Mouse (Mus musculus) adrenal gland, postnatal 4 days (tissue): Measurements from ENCODE around the gene Camk1d. TPM values are rescaled to one million over a fixed set of nuclear protein-coding genes. Genes with fewer than 3 reads are reported as not detected.
"Not testable (repeated sequence)": the region's sequence is repeated elsewhere in the genome, so short reads cannot be mapped to it uniquely, and the experiment has no call there.

Experiments used
- DNase-seq, 2 experiments: peaks; one replicate each; pipeline ENCODE4 v3.0.0; 2021 to 2022; ENCODE audit warnings: low spot score in 2 of 2, mixed read lengths in 2 of 2
- total RNA-seq, 2 experiments: library from RNA; stranded (reverse); gene quantifications; 2 replicates each; pipeline ENCODE4 v1.2.3; 2021

The Camk1d gene
- total RNA-seq, 2 experiments from 2014 or later = 10.7 to 11.3 TPM

DNA sequence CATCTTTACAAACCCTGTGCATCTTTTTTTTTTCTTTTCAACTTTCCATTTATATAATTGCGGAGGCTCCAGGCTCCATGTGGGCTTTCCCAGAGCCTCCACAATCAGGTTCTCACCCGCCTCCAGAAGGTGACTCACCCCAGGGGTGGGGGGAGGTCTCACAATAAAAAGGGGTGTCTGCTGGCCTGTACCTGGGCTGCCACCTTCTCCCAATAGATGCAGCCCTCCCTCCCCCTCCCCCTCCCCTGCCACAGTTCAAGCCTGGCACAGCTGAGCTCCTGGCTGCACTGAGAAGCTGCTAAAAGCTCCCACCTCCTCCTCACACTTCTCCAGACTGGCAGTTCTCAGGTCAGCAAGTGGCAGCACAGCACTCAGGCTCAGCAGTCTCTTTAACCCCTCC lies 302.5 kb downstream of the Camk1d start:
- DNase-seq = no peak

DNA sequence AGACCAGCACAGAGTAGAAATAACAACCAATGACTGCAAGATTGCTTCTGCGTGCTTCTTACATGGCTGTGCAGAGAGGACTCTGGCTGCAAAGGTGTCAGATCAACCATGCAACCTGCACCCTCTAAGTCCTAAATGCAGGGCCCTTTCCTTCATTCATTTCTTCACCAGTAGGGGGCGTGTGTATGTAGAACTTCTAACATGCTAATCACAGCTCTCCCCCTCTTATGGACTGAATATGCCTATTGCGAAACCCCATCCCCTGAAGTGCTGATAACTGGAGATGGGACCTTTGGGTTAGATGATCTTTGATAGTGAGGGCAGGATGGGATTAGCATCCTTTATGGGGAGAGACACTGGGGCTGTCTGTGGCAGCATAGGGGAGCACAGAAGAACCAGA lies 310.5 kb downstream of the Camk1d start:
- DNase-seq = no peak

DNA sequence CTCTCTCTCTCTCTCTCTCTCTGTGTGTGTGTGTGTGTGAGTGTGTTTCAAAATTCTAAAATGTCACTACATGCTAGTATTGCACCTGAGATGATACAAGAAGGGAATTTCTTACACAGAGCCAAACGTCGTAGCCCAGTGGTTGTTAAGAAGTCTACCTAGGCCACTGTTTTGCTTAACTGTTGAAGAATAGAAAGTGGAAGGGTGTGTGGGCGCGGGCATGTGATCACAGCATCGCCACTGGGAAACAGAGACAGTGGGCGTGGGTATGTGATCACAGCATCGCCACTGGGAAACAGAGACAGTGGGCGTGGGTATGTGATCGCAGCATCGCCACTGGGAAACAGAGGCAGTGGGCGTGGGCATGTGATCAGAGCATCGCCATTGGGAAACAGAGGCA lies 312.3 kb downstream of the Camk1d start:
- no peak for DNase-seq

DNA sequence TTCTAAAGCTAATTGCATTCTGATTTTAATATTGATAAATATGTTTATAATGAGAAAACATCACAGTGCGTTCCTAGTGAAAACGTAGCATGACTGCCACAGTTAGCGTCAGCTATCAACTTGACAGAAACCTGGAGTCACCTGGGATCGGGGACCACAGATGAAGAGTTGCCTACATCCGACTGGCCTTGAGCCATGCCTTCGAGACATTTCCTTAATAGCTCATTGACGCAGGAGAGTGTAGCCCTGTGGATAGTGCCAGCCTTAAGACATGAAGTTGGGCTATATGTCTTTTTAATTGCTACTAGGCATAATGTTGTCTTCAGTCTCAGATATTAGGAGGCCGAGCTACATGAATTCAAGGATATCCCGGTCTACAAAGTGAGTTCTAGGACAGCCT lies 315.8 kb downstream of the Camk1d start:
- DNase-seq = no peak

DNA sequence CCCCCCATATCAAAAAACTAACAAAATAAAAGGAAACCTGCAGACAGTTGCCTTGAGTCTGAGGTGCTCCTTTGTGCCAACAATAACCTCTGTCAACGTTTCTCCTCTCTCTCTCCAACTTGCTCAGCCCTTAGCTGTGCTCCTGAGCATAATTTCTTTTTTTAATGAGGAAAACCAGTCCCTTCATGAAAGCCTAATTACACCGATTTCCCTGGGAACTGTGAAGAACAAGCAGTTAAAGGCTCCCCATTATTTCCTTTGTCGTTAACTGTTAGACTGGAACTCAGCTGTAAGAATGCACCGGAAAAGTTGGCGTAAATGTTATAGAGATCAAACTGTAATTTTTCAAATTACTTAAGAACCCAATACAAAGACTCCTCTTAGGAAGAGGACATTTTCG lies 316.3 kb downstream of the Camk1d start:
- DNase-seq = no peak

DNA sequence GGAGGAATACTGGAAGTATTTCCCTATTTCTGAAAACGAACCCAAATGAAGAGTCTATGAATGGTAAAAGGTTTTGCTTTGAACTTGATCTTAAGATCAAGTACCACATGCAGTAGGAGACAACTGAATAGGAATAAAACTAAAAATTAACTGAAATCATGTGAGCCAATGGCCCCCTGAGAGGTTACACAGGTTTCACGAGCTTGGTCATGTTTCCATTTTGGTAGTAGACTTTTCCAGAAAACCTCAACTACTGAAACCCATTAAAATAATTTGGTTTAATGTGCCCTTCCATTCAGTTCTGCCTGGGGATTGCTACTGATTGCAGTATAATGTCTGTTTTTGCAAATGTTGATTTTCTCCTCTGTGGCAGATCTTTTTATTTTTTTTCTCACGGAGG lies 316.8 kb downstream of the Camk1d start:
- DNase-seq = no peak

DNA sequence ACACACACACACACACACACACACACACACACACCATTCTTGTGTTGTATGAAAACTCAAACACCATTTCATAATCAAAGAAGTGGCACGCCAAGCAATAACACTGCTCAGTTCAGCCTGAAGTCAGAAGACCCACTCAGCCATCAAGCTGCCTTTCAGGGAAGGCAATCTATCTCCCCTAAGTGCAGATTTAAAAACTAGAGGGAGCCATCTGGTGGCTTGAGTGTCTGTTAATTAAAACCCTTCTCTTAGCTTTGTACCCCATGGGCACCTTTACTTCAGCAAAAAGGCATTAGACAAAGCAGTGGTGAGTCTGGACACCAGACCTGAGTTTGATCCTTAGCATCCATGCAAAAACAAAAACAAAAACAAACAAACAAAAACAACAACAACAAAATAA lies 317.9 kb downstream of the Camk1d start:
- no peak for DNase-seq

DNA sequence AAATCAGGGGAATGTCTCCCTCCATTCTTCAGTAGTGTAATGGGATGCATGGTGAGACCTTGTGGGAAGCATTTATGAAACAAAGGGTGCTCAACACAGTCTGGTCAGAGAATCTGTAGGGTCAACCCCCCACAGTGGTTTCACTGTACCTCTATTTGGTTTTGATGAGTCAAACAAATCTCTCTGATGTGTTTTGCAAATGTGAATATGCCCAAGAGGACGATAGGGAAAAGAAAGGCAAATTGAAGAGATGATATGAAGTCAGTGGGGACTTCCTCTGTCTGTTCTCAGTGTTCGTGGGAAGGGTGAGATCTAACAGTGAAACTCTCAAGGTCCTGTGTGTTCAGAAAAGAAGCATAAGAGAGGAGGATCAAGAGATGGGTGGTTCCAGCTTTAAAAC lies 318.4 kb downstream of the Camk1d start:
- DNase-seq = no peak

DNA sequence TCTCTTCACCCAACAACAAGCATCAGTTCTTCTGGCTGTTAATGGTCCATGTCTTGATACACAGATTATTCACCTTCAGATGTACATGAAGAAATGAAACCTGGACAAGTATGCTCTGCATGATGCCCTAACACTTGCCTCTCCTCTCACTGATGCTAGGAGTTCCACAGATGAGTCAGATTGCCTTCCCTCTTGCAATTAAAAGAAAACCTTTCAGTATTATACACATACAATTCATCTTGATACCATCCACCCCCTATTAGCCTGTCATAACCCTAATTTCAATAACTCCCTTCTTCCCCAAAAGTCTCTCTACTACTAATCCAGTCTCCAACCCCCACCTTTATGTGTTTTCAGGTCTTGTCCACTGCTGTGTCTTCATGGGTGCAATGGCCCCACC lies 321.4 kb downstream of the Camk1d start:
- no peak for DNase-seq

DNA sequence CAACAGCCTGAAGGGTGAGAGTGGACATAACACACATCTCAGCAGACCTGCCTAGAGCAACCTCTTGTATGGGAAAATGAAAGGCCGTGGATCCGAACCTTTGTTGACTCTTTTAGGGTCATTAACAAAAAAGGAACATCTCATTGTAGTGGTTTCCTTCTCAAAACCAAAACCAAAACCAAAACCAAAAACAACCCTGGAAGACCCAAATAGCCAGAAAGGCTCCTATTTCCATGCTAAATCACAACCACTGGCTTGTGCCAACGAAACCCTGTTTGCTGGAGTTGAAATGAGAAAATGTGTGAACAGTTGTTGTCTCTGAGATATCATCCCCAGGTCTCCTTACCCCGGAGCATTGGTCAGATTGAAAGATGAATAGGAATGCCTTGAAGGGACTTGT lies 321.8 kb downstream of the Camk1d start:
- DNase-seq = no peak

DNA sequence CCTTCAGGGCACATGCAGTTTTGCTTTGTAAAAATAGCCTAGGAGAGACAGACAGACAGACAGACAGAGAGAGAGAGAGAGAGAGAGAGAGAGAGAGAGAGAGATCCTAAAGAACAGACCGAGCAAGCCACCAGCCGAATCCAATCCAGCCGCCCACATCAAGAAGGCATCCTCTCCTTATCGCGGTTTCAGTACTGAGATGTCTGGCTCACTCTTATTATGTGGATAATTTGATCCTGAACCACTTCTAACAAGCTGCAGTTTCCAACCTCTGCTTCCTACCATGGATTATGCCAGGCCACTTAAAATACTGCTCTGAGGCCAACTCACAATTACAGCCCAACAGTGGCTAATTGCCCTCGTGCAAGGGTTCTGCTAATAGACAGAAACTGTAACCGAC lies 325.9 kb downstream of the Camk1d start:
- DNase-seq = no peak

DNA sequence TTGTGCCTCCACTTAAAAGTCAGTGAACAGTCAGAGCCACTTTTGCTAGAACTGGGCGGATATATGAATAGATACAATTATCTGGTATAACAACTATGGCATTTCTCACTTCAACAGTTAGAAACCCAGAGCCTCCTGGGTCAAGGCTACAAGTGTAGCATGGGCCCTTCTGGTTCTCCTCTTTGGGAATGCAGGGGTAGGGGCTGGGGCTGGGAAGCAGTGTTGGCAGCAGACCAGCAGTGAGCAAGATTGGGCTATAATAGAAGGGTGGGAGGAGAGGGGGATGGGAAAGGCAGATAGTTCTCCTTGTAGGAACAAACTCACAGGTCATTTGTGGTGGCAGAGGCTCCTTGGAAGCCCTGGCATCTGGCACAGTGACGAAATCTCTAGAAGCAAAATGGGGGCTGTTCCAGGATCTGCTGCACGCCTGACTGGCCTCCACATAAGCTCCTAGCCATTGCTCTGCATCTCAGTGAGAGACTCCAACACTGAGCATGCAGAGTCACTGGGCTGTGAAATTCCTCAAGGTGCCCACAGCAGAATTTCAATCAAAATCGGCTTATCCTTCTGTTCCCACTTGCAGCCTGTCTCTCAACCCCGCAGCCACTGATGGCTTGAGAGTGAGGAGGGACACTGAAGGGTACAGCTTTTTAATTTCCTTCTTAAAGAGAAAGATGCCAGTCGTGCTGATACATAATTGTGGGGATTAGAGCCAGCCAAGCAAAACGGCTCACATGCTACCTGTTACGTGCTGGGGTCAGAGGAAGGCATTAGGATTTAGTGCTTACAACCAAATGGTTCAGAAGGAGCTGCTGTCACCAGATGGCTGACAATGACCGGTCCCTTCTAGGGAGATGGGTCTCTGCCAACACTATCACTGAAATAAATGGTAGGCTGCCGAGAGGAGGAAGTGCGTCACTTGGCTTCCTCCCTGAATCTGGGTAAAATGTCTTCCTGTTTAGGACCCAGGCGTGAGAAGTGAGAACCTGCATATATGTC lies 332.3 kb downstream of the Camk1d start:
- no peak for DNase-seq

DNA sequence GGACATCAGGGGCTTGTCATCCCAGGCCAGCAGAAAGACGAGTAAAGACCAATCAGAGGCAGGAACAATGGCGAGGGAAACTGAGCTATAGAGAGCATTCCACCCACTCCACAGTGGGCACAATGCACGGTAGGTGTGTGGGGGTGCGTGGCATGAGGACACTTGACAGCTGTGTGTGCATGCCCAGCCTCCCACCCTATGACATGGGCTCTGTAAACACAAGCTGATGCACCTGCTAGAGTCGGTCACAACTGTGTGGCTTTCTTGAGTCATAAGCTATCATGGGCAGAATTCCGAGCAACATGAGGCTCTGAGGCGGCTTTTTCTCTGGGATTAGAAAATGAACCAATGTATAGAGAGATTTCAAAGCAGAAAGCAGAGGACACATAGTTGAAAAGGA lies 333.3 kb downstream of the Camk1d start:
- DNase-seq = no peak

DNA sequence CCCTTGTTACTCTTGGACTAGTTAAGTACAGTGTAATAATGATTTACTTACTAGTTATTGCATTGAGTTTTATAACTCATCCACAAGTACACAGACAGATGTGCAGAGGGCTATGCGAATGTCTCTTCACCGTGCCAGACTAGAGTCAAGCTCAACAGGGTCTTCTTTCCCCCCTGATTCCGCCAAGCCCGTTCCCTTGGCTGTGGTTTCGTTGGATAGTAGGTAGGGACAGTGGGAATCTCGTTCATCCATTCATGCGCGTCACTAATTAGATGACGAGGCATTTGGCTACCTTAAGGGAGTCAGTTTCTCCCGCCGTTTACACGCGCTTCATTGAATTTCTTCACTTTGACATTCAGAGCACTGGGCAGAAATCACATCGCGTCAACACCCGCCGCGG lies 335.4 kb downstream of the Camk1d start:
- not testable (repeated sequence) for DNase-seq

DNA sequence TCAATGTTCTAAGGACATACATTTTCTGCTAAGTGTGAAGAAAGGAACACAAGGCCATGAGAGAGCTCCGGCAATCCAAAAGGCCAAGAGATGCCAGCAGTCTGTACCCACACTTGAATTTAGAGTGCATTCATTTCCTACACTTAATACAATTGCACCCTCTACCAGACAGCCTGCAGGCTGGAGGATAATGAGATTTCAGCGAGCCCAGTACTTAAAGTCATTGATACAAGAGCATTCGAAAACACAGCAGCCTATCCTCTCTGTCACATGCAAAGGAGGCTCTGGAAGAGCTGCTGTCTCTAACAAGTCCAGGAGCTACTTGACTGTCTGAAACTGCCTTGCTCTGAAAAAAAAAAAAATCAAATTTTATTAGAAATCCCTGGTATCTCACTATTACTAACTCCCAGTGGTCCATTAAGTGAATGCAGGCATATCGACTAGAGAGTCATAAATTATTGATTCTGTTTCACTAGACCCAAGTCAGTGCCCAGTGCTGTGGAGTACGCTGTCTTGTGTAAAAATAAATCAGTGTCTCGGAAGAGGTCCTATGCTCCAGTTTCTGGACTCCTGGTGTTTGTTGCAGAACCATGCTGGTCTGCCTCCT lies 336.1 kb downstream of the Camk1d start:
- no peak for DNase-seq

DNA sequence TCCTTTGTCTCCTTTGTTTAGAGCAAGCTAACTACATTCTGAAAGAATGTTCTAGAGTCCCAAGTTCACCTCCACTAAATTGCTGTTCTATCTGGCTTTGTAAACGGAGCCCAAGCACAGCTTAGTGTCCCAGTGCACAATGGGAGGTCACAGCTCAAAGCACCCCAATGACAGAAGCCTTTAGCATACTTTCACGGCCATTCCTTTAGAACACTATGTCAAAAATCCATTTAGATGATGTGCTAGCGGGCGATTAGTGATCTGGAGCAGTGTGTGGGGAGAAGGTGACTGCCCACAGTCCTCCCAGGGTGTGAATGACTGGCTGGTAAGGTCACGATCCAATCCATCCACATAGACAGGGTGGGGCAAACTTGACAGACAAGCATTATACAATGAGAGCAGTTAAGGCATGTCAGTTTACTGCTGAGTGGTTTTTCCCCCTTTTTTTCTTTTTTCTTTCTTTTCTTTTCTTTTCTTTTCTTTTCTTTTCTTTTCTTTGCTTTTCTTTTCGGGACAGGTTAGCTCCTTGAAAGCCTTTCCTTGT lies 341.4 kb downstream of the Camk1d start:
- DNase-seq = no peak

DNA sequence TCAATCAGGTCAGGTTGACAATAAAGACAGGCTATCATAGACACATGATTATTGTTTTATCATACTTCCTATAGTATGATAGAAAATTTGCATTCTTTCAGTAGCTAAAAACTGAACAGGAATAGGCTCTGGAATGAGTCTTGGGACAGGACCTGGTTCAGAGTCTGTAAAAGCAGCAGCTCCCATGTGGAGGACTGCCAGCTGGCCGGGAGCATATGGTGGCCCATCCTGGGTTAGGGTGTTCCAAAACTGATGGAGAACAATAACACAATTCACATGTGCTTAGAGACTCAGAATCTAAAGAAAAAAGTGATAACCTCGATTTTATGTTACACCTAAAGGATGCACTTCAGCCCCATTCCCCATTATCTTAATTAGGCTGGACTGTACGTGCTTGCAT lies 343.0 kb downstream of the Camk1d start:
- no peak for DNase-seq

DNA sequence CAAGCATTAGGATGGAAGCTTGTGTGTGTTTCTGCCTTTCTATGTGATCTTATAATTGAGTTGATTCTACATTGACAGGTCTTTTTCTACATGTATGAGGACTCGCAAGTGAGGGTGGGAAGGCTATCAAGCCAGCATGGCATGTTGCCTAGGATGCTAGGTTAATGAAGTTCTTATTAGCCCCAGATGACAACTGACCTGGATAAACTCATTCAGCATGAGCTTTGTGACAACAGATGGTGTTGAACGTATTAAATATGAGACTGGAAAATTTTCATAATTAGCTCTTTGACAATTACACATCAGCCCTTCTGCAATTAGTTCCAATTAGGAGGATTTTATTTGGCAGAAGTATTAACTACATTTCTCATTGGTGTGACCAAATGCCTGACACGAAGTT lies 343.7 kb downstream of the Camk1d start:
- no peak for DNase-seq

DNA sequence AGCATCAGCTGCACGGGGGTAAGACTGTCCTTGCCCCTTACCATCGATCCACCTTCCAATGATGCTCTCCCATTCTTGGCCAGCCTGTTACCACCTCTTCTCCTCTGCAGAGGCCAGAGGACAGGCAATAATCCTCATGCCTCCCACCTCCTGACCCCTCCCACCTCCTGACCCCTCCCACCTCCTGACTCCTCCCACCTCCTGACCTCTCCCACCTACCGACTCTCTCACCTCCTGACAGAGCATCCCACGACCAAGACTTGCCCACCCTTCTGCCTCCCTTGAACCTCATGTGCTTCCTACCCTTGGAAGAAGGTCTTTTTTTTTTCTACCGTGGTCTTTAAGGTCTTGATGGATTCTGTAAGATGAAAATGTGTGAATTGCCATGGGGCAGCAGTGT lies 350.5 kb downstream of the Camk1d start:
- no peak for DNase-seq

DNA sequence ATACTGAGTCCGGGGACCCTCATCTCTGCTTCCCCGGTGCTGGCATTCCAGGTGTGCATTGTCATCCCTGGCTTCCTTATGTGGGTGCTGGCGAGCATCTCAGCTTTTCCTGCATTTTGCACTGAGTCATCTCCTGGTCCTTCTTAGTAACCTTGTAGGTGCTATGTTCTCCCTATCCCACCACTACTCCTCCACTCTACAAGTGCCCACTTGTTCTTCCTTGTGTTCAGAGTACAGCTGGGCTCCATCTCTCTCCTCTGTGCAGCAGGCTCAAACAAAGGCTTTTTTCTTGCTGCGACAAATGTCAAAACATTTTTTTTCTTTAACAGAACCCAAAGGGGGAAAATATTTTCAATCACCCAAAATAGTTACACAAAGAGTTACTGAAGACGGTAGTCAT lies 356.3 kb downstream of the Camk1d start:
- no peak for DNase-seq

DNA sequence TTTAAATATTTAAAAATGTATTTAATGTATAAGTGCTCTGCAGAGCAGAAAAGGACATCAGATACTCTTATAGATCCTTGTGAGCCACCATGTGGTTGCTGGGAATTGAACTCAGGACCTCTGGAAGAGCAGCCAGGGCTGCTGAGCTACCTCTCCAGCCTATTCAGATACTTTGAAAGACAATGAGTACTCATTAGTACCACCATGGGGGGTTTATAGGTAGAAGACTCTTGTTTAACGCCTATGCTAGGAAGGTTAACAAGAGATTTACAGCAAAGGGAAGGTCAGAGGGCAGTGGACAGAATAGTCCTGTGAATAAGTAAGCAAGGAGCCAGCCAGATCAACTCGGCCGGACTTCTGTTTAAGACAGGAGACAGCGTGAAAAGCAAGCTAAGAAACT lies 357.3 kb downstream of the Camk1d start:
- DNase-seq = no peak

DNA sequence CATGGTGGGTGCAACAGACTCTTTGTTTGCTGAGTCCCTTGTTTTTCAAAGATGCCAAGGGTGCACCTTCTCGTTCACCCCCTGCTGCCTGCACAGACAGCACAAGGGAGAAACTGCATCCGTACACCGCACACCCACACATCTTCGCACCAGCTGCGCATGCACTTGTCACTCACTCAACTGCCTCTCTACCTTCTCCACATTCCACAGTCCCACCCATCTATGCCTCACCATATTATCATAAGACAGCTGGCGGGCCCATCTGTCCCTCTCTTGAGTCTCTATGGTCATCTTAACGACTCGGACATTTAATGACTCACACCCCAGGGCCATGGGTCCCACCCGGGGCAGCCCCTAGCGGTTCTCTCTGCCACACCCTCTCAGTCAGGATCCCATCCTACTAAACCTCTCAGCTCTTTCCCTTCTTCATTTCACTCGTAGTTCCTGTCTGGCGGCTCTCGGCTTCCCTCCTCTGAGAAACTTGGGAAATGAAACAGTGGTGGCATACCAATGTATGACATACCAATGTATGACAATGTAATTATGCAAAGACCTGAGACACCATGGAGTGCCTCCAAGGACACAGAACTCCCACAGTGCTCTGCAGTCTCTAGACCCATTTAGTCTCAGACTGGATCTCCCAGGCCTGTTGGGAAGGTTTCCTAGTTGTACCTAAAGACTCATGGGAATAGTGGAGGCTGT lies 361.3 kb downstream of the Camk1d start:
- DNase-seq = no peak
